In genomic region chr12:5279873-5280272, GRCm38 (mm10) we compare ENCODE assay signal across 20 mouse cellular contexts.
A peak's percentile ranks its signal among the peaks of the same experiment; 100 is the strongest.
DNase-seq lines count a peak whose midpoint lies in the region; ATAC-seq and TF ChIP-seq lines count a peak whose summit lies in the region.
"Had no signal": no experiment of that assay in that cellular context is flagged by ENCODE, and none has a peak within 500 bp of the region (broad histone marks: within the 10 kb centered on the region; RNA-seq: fewer than 3 reads in every experiment).

No protein-coding gene starts in this region.

- 29% methylated on average over 1 of the region's 1 CpGs for WGBS in lung, embryonic 14.5 days

- H3K4me3 ChIP-seq in gastrocnemius, adult 2 months = no peak overlapping the region
- H3K4me3 ChIP-seq in lung, embryonic 14.5 days (ENCODE audit: low read depth, low read length) = no peak overlapping the region
- H3K4me3 ChIP-seq: heart, embryonic 15.5 days; liver, embryonic 15.5 days had no signal

- no peak for ATAC-seq in lung, embryonic 14.5 days (ENCODE audit: insufficient read depth)
- ATAC-seq: intestine, embryonic 16.5 days; lung, postnatal 0 days had no signal

- no peak overlapping the region for H3K9ac ChIP-seq in lung, embryonic 14.5 days
- H3K9ac ChIP-seq: heart, embryonic 15.5 days; liver, embryonic 15.5 days had no signal

- no peaks in the 10 kb centered on the region for H3K36me3 ChIP-seq in lung, embryonic 14.5 days (ENCODE audit: insufficient read depth)
- H3K36me3 ChIP-seq: heart, embryonic 15.5 days; liver, embryonic 15.5 days had no signal

- H3K27me3 ChIP-seq in lung, embryonic 14.5 days (ENCODE audit: insufficient read depth, low read length) = no peaks in the 10 kb centered on the region
- H3K27me3 ChIP-seq: heart, embryonic 15.5 days; liver, embryonic 15.5 days had no signal

- no peak for TF ChIP-seq CTCF in gastrocnemius, adult 2 months (IDR thresholded peaks at IDR 0.05)
- TF ChIP-seq CTCF in lung, embryonic 14.5 days (IDR thresholded peaks at IDR 0.05; ENCODE audit: low read depth) = no peak

- H3K27ac ChIP-seq in gastrocnemius, adult 2 months = no peak overlapping the region
- H3K27ac ChIP-seq in lung, embryonic 14.5 days (ENCODE audit: low read depth) = no peak overlapping the region
- H3K27ac ChIP-seq: heart, embryonic 15.5 days; liver, embryonic 15.5 days had no signal

- H3K4me2 ChIP-seq in lung, embryonic 14.5 days = no peak overlapping the region
- H3K4me2 ChIP-seq: heart, embryonic 15.5 days; liver, embryonic 15.5 days had no signal

- intact Hi-C loops in gastrocnemius, adult 2 months (cut with DNase I) = no loop called here
- intact Hi-C loops in gastrocnemius, postnatal 36 days (cut with DNase I) = no loop called here

- H3K4me1 ChIP-seq in lung, embryonic 14.5 days (ENCODE audit: insufficient read depth) = peaks cover 16% of the 10 kb centered on the region
- H3K4me1 ChIP-seq: liver, embryonic 15.5 days had no signal

- H3K9me3 ChIP-seq in lung, embryonic 14.5 days (ENCODE audit: low read depth, low read length) = no peaks in the 10 kb centered on the region
- H3K9me3 ChIP-seq: heart, embryonic 15.5 days; liver, embryonic 15.5 days had no signal

- DNase-seq in cerebellum, adult 9-10 months = peak; percentile 12
- no peak for DNase-seq in cerebellum, adult 8-10 months
- peak; percentile 39 for DNase-seq in gastrocnemius, adult 2 months
- DNase-seq in gastrocnemius, postnatal 36 days = no peak
- DNase-seq in lung, embryonic 14.5 days = peak; percentile 37
- no peak for DNase-seq in lung, postnatal 25 days (ENCODE audit: low spot score)
- peak; percentile 11 for DNase-seq in ovary, postnatal 36 days (ENCODE audit: low spot score)
- DNase-seq in ovary, postnatal 10 days (ENCODE audit: low spot score) = no peak
- DNase-seq: adrenal gland, adult 2 months; gastrocnemius, postnatal 10 days; heart, adult 18-20 months; heart, postnatal 4 days; kidney, postnatal 36 days; retina, postnatal 1 day; right cerebral cortex, postnatal 4 days; thymus, adult 2 months had no signal

Comparison
In these comparisons a context has a peak if more than half of its experiments do, and no peak if none do; other contexts are left out.
1. DNase-seq: peak in cerebellum, adult 9-10 months (single experiment), gastrocnemius, adult 2 months (single experiment), lung, embryonic 14.5 days (single experiment) and ovary, postnatal 36 days (single experiment); none in cerebellum, adult 8-10 months (single experiment), gastrocnemius, postnatal 36 days (0 of 2), lung, postnatal 25 days (single experiment) and ovary, postnatal 10 days (single experiment).